Mouse (Mus musculus): ENCODE data around the gene Dock9. TPM values are rescaled to one million over a fixed set of nuclear protein-coding genes. Genes with fewer than 3 reads are reported as not detected.

The Dock9 gene
- polyA plus RNA-seq, 1 experiment, result 0.04 TPM

DNA sequence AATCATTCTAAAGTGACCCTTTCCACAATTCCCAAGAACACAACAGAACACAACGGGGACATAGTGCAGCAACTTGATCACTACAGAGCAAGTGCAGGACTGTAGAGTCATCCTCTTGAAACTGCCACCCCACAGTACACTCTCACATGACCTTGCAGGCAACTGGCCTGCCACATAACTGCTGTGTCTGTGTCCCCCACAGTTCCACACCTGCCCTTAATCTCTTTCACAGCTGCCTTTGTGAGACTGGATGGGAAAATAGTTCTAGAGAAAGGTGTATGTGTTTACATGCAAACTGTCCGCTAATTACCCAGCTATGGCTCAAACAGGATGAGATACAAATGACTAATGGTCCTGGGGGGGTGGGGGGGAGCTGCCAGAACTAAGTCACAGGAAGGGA is 83.4 kb downstream of the Dock9 start:
- no peaks in the 10 kb centered on the region for H3K36me3 ChIP-seq (ENCODE audit: control insufficient read depth)
- no peaks in the 10 kb centered on the region for H3K27me3 ChIP-seq (ENCODE audit: control insufficient read depth)
- no peak overlapping the region for H3K4me3 ChIP-seq (replicated peaks)
- no peaks in the 10 kb centered on the region for H3K9me3 ChIP-seq (ENCODE audit: control insufficient read depth, low read length)
- TF ChIP-seq TAL1 (IDR thresholded peaks at IDR 0.05; ENCODE audit: low read length) (no peak), GATA1 (IDR thresholded peaks at IDR 0.05; ENCODE audit: low read length) (no peak)
- H3K4me1 ChIP-seq (ENCODE audit: control insufficient read depth), result peaks cover 4% of the 10 kb centered on the region

DNA sequence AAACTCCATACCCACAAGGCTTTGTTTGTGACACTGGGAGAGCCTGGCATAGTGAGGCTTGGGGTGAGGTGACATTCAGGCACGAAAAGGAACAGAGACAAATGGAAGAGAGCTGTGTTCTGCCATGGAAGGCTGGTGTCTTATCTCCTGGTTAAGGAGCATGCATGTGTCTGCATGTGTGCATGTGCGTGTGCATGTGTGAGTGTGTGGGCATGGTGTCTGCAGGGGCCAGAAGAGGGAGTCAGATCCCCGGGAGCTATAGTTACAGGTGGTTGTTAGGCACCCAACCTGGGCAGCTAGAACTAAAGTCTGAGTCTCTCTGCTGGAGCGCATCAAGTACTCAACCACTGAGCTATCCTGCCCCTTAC is 83.8 kb downstream of the Dock9 start:
- H3K4me3 ChIP-seq (replicated peaks), result no peak overlapping the region
- no peaks in the 10 kb centered on the region for H3K9me3 ChIP-seq (ENCODE audit: control insufficient read depth, low read length)
- H3K27me3 ChIP-seq (ENCODE audit: control insufficient read depth), result no peaks in the 10 kb centered on the region
- TF ChIP-seq GATA1 (IDR thresholded peaks at IDR 0.05; ENCODE audit: low read length) (no peak), TAL1 (IDR thresholded peaks at IDR 0.05; ENCODE audit: low read length) (no peak)
- H3K36me3 ChIP-seq (ENCODE audit: control insufficient read depth), result no peaks in the 10 kb centered on the region
- peaks cover 4% of the 10 kb centered on the region for H3K4me1 ChIP-seq (ENCODE audit: control insufficient read depth)

DNA sequence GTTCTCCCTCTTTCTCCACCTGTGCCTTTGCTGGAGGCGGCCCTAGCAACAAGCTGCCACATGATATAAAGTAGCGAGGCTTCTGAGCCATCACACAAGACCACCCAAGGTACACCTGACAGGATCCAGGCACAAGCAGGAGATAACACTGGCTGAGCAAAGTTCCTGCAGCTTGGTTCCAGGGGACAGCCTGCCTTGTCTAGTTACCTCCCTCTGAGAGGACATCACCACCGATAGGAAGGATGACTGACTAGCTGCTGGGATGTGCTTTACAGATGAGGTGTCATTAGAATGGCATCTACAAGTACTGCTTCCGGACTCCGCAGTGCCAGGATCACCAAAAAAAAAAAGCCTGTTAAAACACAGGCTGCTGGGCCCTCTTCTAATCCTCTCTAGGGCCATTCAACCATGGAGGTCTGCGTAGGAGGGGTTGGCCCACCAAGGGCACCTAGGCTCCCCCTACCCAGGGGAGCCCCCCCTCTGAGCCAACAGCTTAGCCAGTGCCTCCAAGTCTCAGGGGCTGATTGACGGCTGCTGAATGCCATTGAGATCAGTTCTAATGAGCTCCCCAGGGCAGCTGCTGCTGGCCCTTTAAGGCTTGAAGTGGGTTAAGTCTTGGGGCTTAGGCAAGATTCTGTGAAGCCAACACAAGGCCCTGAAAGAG is 84.3 kb downstream of the Dock9 start:
- TF ChIP-seq GATA1 (IDR thresholded peaks at IDR 0.05; ENCODE audit: low read length) (no peak), TAL1 (IDR thresholded peaks at IDR 0.05; ENCODE audit: low read length) (no peak)
- Histone ChIP-seq H3K9me3 (ENCODE audit: control insufficient read depth, low read length) (no peaks in the 10 kb centered on the region), H3K4me3 (replicated peaks) (no peak overlapping the region), H3K4me1 (ENCODE audit: control insufficient read depth) (peaks cover 4% of the 10 kb centered on the region), H3K36me3 (ENCODE audit: control insufficient read depth) (no peaks in the 10 kb centered on the region), H3K27me3 (ENCODE audit: control insufficient read depth) (no peaks in the 10 kb centered on the region)

DNA sequence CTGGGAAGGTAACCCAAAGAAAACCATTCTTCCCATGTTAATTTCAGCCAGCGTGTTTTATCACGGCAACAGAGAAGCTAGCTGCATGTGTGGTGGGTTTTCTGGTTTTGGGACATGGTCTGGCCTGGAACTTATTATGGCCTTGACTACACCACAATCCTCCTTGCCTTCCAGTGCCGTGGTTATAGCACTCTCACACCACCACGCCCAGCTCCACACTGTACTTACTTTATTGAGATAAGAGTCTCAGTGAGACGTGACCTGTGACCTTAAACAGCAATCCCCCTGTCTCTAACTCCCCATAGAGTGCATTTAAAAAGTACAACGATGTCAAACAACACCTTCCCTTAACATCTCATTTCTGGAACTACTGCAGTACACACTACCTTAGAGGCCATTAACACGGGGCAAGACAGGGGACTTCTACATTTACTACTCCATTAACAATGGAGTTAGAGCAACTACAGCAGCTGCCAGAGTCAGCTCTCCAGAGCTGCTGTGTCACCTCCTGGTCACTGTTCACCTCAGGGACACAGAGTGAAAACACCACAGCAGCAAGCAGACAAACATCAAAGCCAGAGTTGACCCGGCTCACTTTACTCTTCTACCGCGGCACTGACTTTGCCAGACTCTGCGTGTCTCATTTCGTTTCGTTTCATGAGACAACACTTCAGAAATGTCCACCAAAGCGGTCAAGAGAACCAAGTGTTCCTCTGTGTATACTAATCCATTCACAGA is 86.4 kb downstream of the Dock9 start:
- Histone ChIP-seq H3K4me1 (ENCODE audit: control insufficient read depth) (peaks cover 4% of the 10 kb centered on the region), H3K9me3 (ENCODE audit: control insufficient read depth, low read length) (no peaks in the 10 kb centered on the region)

DNA sequence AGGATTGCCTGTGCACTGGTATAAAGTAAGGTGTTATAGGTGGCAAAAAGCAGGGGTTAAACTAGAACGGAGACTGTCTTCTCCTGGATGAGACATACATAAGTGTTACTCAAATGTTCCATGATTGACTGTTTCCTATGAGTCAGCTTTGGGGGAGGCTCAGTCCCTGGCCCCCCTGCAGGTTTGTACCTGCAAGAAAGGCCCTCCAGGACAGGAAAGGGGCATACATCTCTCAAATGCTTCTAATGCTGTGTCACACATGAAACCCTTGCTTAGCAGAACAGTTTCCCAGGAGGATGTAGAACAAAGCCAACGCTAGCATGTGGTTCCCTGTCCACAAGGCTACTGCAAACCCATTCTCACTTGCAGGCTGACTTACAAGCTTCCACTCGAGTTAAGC is 87.5 kb downstream of the Dock9 start:
- no peaks in the 10 kb centered on the region for H3K36me3 ChIP-seq (ENCODE audit: control insufficient read depth)
- peaks cover 4% of the 10 kb centered on the region for H3K4me1 ChIP-seq (ENCODE audit: control insufficient read depth)
- H3K27me3 ChIP-seq (ENCODE audit: control insufficient read depth), result no peaks in the 10 kb centered on the region
- H3K4me3 ChIP-seq (replicated peaks), result no peak overlapping the region
- H3K9me3 ChIP-seq (ENCODE audit: control insufficient read depth, low read length), result no peaks in the 10 kb centered on the region
- TF ChIP-seq TAL1 (IDR thresholded peaks at IDR 0.05; ENCODE audit: low read length) (no peak), GATA1 (IDR thresholded peaks at IDR 0.05; ENCODE audit: low read length) (no peak)

More for the DNA sequence above, 86.4 kb downstream of the Dock9 start:
- TF ChIP-seq TAL1 (IDR thresholded peaks at IDR 0.05; ENCODE audit: low read length), result no peak
- H3K36me3 ChIP-seq (ENCODE audit: control insufficient read depth), result no peaks in the 10 kb centered on the region
- no peaks in the 10 kb centered on the region for H3K27me3 ChIP-seq (ENCODE audit: control insufficient read depth)
- H3K4me3 ChIP-seq (replicated peaks), result no peak overlapping the region

DNA sequence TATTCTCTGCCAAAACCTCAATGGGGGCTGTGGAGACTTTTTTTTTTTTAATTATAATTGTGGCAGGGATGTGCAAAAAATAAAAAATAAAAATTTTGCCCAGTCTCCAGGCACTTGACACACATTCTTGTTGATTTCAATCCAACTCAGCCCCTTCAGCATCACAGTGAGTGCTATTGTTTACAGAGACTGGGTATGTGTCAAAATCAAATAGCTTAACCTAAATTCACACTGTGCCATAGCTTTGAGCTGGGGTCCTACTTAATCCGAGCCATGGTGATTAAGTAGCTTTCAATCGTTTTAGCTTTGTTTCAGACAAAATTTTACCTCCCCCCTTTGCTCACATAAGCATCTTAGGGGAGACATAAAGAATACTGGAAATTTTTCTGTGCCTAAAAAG is 89.4 kb downstream of the Dock9 start:
- H3K36me3 ChIP-seq (ENCODE audit: control insufficient read depth), result no peaks in the 10 kb centered on the region
- TF ChIP-seq GATA1 (IDR thresholded peaks at IDR 0.05; ENCODE audit: low read length) (no peak), TAL1 (IDR thresholded peaks at IDR 0.05; ENCODE audit: low read length) (no peak)
- H3K27me3 ChIP-seq (ENCODE audit: control insufficient read depth), result no peaks in the 10 kb centered on the region
- no peaks in the 10 kb centered on the region for H3K9me3 ChIP-seq (ENCODE audit: control insufficient read depth, low read length)
- no peak overlapping the region for H3K4me3 ChIP-seq (replicated peaks)
- peaks cover 4% of the 10 kb centered on the region for H3K4me1 ChIP-seq (ENCODE audit: control insufficient read depth)

DNA sequence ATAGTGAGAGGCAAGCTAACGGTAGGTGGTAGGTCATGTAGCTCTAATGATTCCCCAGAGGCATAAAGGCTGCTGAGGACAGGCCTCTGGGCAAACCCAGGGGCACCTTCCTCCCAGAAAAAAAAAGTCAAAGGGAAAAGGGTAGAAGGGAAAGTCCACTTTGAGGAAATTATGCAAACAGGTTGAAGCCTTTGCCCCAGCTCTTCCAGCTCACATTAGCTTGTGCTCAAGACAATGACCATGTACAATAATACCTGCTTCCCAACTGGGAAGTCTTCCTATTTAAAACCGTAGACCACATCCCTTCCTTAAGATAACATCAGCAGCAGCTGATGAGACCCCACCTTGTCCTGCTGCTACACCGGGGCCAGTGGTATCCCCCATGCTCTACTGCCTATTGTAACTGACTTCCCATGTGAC is 91.1 kb downstream of the Dock9 start:
- H3K27me3 ChIP-seq (ENCODE audit: control insufficient read depth), result no peaks in the 10 kb centered on the region
- TF ChIP-seq GATA1 (IDR thresholded peaks at IDR 0.05; ENCODE audit: low read length) (no peak), TAL1 (IDR thresholded peaks at IDR 0.05; ENCODE audit: low read length) (no peak)
- no peaks in the 10 kb centered on the region for H3K36me3 ChIP-seq (ENCODE audit: control insufficient read depth)
- H3K4me1 ChIP-seq (ENCODE audit: control insufficient read depth), result peaks cover 4% of the 10 kb centered on the region
- no peak overlapping the region for H3K4me3 ChIP-seq (replicated peaks)
- no peaks in the 10 kb centered on the region for H3K9me3 ChIP-seq (ENCODE audit: control insufficient read depth, low read length)

DNA sequence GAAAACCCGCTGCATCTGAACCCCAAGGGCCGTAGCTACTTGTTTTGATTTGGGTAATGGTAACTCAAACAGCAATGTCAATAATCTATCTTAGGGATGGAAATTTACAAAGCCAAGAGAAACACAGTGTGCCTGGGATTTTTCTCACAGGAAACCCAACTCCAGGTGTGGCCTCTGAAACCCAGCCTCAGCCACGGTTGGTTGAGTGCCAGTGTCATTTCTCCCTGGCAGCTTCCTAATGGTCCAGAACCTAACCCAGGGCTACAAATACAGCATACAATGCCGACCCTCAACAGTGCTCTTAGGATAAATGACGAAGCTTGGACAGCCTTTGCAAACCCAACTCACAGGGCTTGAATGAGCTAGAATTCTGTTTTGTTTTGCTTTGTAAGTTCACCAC is 92.0 kb downstream of the Dock9 start:
- Histone ChIP-seq H3K4me1 (ENCODE audit: control insufficient read depth) (no peaks in the 10 kb centered on the region), H3K36me3 (ENCODE audit: control insufficient read depth) (no peaks in the 10 kb centered on the region), H3K4me3 (replicated peaks) (no peak overlapping the region), H3K27me3 (ENCODE audit: control insufficient read depth) (no peaks in the 10 kb centered on the region), H3K9me3 (ENCODE audit: control insufficient read depth, low read length) (no peaks in the 10 kb centered on the region)
- TF ChIP-seq TAL1 (IDR thresholded peaks at IDR 0.05; ENCODE audit: low read length) (no peak), GATA1 (IDR thresholded peaks at IDR 0.05; ENCODE audit: low read length) (no peak)

DNA sequence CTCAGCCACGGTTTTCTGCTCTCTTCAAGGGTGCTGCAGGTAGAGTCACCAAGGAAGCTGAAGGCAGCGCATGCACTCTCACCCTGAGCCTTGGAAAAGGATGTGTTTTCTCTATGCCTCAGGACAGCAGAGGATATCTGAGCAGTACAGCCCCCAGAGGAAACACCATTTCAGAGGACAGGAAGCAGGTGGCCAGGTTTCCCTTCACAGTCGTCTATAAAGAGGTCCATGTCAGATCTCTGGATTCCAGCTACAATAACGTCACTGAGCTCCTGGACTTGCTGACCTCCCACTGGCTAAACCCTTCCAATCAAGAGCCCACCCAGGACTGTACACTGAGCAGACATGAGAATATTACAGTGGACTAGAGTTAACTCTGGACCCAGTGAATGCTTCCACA is 95.1 kb downstream of the Dock9 start:
- H3K36me3 ChIP-seq (ENCODE audit: control insufficient read depth), result no peaks in the 10 kb centered on the region
- no peak overlapping the region for H3K4me3 ChIP-seq (replicated peaks)
- TF ChIP-seq GATA1 (IDR thresholded peaks at IDR 0.05; ENCODE audit: low read length) (no peak), TAL1 (IDR thresholded peaks at IDR 0.05; ENCODE audit: low read length) (no peak)
- H3K4me1 ChIP-seq (ENCODE audit: control insufficient read depth), result no peaks in the 10 kb centered on the region
- peaks cover 13% of the 10 kb centered on the region for H3K27me3 ChIP-seq (ENCODE audit: control insufficient read depth)
- H3K9me3 ChIP-seq (ENCODE audit: control insufficient read depth, low read length), result no peaks in the 10 kb centered on the region

Measured in erythroblast, embryonic 14.5 days (primary cell).